Mouse (Mus musculus): Measurements from ENCODE around the gene Cep41.
A peak's percentile ranks its signal among the peaks of the same experiment; 100 is the strongest.

Cep41 gene

GRCm38 (mm10) chr6:30624763-30625162 lies 68.8 kb downstream of the Cep41 start:
- no peak for DNase-seq (ENCODE audit: low read depth, low spot score)

GRCm38 (mm10) chr6:30621986-30622389 lies 71.6 kb downstream of the Cep41 start:
- DNase-seq (ENCODE audit: low read depth, low spot score) = no peak

GRCm38 (mm10) chr6:30620994-30621393 lies 72.6 kb downstream of the Cep41 start:
- no peak for DNase-seq (ENCODE audit: low read depth, low spot score)

- no peak for DNase-seq (ENCODE audit: low read depth, low spot score)
These were observed 73.0 kb downstream of the Cep41 start for GRCm38 (mm10) chr6:30620591-30620990.

- no peak for DNase-seq (ENCODE audit: low read depth, low spot score)
These were observed 73.9 kb downstream of the Cep41 start for GRCm38 (mm10) chr6:30619606-30620005.

- DNase-seq (ENCODE audit: low read depth, low spot score) = no peak
These were observed 74.8 kb downstream of the Cep41 start for GRCm38 (mm10) chr6:30618735-30619134.

GRCm38 (mm10) chr6:30617959-30618590 lies 75.5 kb downstream of the Cep41 start:
- peak; percentile 42 for DNase-seq (ENCODE audit: low read depth, low spot score)

GRCm38 (mm10) chr6:30617020-30617958 lies 76.3 kb downstream of the Cep41 start:
- peak; percentile 30 for DNase-seq (ENCODE audit: low read depth, low spot score)

- no peak for DNase-seq (ENCODE audit: low read depth, low spot score)
These were observed 77.0 kb downstream of the Cep41 start for GRCm38 (mm10) chr6:30616491-30616941.

GRCm38 (mm10) chr6:30615741-30616140 lies 77.8 kb downstream of the Cep41 start:
- no peak for DNase-seq (ENCODE audit: low read depth, low spot score)

- DNase-seq (ENCODE audit: low read depth, low spot score) = no peak
These were observed 79.3 kb downstream of the Cep41 start for GRCm38 (mm10) chr6:30614251-30614650.

GRCm38 (mm10) chr6:30611212-30611611 lies 82.3 kb downstream of the Cep41 start:
- DNase-seq (ENCODE audit: low read depth, low spot score) = no peak

- DNase-seq (ENCODE audit: low read depth, low spot score) = no peak
These were observed 82.8 kb downstream of the Cep41 start, which contains the start of gene Cpa5 for GRCm38 (mm10) chr6:30610710-30611109. Cpa5 (plus strand) TSS chr6:30611010.

GRCm38 (mm10) chr6:30605672-30606071 lies 87.9 kb downstream of the Cep41 start:
- DNase-seq (ENCODE audit: low read depth, low spot score) = no peak

GRCm38 (mm10) chr6:30605111-30605510 lies 88.4 kb downstream of the Cep41 start:
- DNase-seq (ENCODE audit: low read depth, low spot score) = no peak

GRCm38 (mm10) chr6:30604342-30604867 lies 89.1 kb downstream of the Cep41 start:
- DNase-seq (ENCODE audit: low read depth, low spot score) = no peak
